Mouse (Mus musculus): ENCODE measurements at regions not wholly inside any gene's neighbourhood (a gene's known extent, or its start where the extent isn't known, plus 50 kb on each side); places are given as distances from the start of the nearest gene placed in this dataset.

GRCm38 (mm10) chr10:39316533-39316932, 52.1 kb upstream of the Fyn start:
- Histone ChIP-seq H3K27me3 (replicated peaks) (peaks cover 9% of the 10 kb centered on the region), H3K4me3 (replicated peaks) (no peak overlapping the region), H3K9me3 (0 out of 2 replicates have a peak, but pooled peaks cover 2% of the 10 kb centered on the region), H3K36me3 (replicated peaks; ENCODE audit: low read length) (no peaks in the 10 kb centered on the region), H3K4me1 (peaks cover 6% of the 10 kb centered on the region; the same call in 1 of the 2 replicates)
- no peak for TF ChIP-seq FLI1 (IDR thresholded peaks at IDR 0.05; ENCODE audit: low read length)
- TF ChIP-seq GATA1 (IDR thresholded peaks at IDR 0.05; ENCODE audit: borderline replicate concordance, low read length), result no peak

GRCm38 (mm10) chr10:39315434-39316174, 53.1 kb upstream of the Fyn start:
- no peak overlapping the region for H3K4me3 ChIP-seq (replicated peaks)
- peaks cover 9% of the 10 kb centered on the region; the same call in 1 of the 2 replicates for H3K4me1 ChIP-seq
- H3K36me3 ChIP-seq (replicated peaks; ENCODE audit: low read length), result no peaks in the 10 kb centered on the region
- peaks cover 2% of the 10 kb centered on the region for H3K27me3 ChIP-seq (replicated peaks)
- TF ChIP-seq FLI1 (IDR thresholded peaks at IDR 0.05; ENCODE audit: low read length), result no peak
- no peak for TF ChIP-seq GATA1 (IDR thresholded peaks at IDR 0.05; ENCODE audit: borderline replicate concordance, low read length)
- 0 out of 2 replicates have a peak, but pooled peaks cover 2% of the 10 kb centered on the region for H3K9me3 ChIP-seq

DNA sequence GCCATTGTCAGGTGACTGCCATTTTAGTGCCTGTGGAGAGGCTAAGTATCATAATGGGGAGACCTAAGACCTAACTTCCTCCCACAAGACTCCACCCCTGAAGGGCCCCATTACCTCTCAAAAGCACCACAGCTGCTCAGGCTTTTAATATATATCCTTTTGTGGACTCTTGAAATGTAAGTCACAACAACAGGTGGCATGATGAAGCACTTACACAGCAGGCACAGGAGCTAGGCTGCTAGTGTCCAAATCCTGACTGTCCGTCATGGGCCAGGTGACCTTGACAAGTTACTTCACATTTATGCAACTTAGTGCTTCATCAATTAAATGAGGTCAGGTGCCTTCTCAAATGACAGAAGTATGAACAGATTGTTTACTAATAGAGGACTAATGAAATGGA, 57.2 kb upstream of the Fyn start:
- TF ChIP-seq FLI1 (IDR thresholded peaks at IDR 0.05; ENCODE audit: low read length) (no peak), GATA1 (IDR thresholded peaks at IDR 0.05; ENCODE audit: borderline replicate concordance, low read length) (no peak)

DNA sequence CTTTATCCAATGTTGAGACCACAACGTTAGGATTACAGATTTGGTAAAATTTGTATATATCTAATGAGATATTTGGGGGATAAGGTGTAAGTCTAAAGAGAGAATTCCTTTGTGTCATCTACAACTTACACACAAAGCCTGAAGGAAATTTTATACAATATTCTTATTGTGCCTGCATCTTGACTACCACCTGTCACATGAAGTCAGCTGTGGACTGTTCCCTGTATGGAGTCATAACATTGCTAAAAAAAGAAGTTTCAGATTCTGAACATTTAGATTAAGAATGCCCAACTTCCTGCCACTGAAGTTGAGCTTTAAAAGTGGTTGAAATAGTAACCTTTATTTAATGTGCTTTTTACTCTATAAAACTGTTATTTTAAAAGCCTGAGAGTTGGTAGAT, 60.1 kb upstream of the Fyn start:
- H3K9me3 ChIP-seq, result no peaks in the 10 kb centered on the region; the same call in 1 of the 2 replicates
- H3K36me3 ChIP-seq (replicated peaks; ENCODE audit: low read length), result no peaks in the 10 kb centered on the region
- TF ChIP-seq FLI1 (IDR thresholded peaks at IDR 0.05; ENCODE audit: low read length) (no peak), GATA1 (IDR thresholded peaks at IDR 0.05; ENCODE audit: borderline replicate concordance, low read length) (no peak)
- H3K27me3 ChIP-seq (replicated peaks), result no peaks in the 10 kb centered on the region
- H3K4me3 ChIP-seq (replicated peaks), result no peak overlapping the region
- H3K4me1 ChIP-seq, result peaks cover 8% of the 10 kb centered on the region; the same call in 1 of the 2 replicates

More for the DNA sequence above, 57.2 kb upstream of the Fyn start:
- Histone ChIP-seq H3K4me1 (peaks cover 10% of the 10 kb centered on the region; the same call in 1 of the 2 replicates), H3K36me3 (replicated peaks; ENCODE audit: low read length) (no peaks in the 10 kb centered on the region), H3K4me3 (replicated peaks) (no peak overlapping the region), H3K9me3 (no peaks in the 10 kb centered on the region; the same call in 1 of the 2 replicates), H3K27me3 (replicated peaks) (no peaks in the 10 kb centered on the region)

DNA sequence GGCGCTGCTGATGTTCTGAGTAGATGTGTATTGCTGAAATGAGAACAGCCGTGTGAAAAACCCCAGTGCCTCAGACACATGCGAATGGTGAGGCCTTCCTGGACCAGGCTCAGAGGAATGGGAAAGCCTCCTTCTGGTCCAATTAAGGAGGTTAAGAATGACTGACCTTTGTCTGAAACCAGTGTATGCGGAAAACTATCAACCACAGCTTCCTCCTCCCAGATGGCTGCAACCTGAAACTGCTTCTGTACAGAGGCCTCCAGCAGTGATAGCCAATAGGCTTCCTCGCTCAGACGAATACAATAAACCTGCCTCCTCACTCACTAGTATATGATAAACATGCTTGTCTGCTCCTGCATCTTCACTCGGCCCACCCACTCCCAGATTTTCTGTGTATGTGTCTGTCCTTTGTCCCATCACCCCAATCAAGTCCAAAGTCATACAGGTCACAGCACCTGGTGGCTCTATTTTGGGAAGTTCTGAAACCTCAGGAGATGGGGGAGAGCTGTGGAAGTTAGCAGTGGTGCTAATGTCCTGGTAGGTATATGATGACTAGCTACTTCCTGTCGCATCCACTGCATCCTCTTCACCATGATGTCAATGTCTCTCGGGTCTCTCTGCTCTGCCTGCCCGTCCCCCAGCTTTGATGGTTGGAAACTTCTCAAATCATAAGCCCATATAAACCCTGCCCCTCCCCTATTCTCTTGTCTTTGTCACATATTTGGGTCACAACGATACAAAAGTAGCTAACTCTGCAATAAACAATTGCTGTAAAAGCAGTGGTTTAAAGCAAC, 75.8 kb upstream of the Fyn start:
- Histone ChIP-seq H3K36me3 (replicated peaks; ENCODE audit: low read length) (no peaks in the 10 kb centered on the region), H3K4me3 (replicated peaks) (no peak overlapping the region), H3K9me3 (peaks cover 9% of the 10 kb centered on the region), H3K4me1 (peaks cover 16% of the 10 kb centered on the region), H3K27me3 (replicated peaks) (peaks cover 13% of the 10 kb centered on the region)
- TF ChIP-seq GATA1 (IDR thresholded peaks at IDR 0.05; ENCODE audit: borderline replicate concordance, low read length), result no peak
- no peak for TF ChIP-seq FLI1 (IDR thresholded peaks at IDR 0.05; ENCODE audit: low read length)

DNA sequence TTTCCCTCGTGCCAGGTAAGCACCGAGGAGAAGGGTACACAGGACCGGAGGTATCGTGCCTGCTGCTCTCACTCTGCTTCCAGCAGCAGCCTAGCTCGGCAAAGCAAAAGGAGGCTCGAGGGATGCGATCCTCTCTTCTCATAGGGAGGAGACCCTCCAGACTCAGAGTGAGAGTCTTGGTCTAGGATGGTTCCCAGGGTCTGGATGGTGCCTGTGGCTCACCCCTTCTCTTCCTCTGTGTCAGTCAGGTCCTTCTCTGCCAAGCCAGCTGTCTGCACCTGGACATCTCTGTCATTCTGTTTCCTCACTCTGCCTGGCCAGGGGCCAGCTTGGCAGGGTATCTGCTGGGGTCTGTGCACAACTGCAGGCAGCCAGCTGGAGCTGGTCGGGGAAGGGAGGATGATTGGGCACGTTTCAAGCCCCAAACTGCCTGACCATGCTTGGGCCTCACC, 76.9 kb upstream of the Fyn start:
- TF ChIP-seq FLI1 (IDR thresholded peaks at IDR 0.05; ENCODE audit: low read length) (no peak), GATA1 (IDR thresholded peaks at IDR 0.05; ENCODE audit: borderline replicate concordance, low read length) (no peak)
- Histone ChIP-seq H3K4me1 (peaks cover 16% of the 10 kb centered on the region), H3K4me3 (replicated peaks) (no peak overlapping the region), H3K9me3 (peaks cover 7% of the 10 kb centered on the region), H3K27me3 (replicated peaks) (peaks cover 13% of the 10 kb centered on the region), H3K36me3 (replicated peaks; ENCODE audit: low read length) (no peaks in the 10 kb centered on the region)

- no peaks in the 10 kb centered on the region for H3K36me3 ChIP-seq (replicated peaks; ENCODE audit: low read length)
- H3K27me3 ChIP-seq (replicated peaks), result peaks cover 13% of the 10 kb centered on the region
- peaks cover 16% of the 10 kb centered on the region for H3K4me1 ChIP-seq
- H3K9me3 ChIP-seq, result peaks cover 7% of the 10 kb centered on the region
- TF ChIP-seq FLI1 (IDR thresholded peaks at IDR 0.05; ENCODE audit: low read length), result no peak
- no peak for TF ChIP-seq GATA1 (IDR thresholded peaks at IDR 0.05; ENCODE audit: borderline replicate concordance, low read length)
- H3K4me3 ChIP-seq (replicated peaks), result no peak overlapping the region
Measured at GRCm38 (mm10) chr10:39291134-39291746, 77.4 kb upstream of the Fyn start.

DNA sequence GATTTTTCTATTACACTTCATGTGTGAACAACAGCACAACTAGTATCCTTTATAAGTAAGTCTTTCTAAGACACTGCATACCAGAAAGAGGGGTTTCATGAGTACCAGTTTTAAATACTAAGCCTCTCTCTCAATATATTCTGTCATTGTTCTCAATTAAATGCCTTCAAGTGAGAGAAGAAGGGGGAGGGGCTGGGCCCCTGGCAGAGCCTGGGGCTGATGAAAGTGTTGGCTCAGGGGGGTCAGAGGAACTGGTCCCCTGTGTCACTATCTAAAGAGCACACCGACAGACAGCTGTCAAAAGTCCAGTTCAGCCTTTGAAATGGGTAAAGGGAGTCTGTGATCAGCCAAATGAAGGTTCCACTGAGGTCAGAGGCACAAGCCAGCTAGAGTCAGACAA, 78.4 kb upstream of the Fyn start:
- Histone ChIP-seq H3K4me3 (replicated peaks) (no peak overlapping the region), H3K27me3 (replicated peaks) (peaks cover 11% of the 10 kb centered on the region), H3K4me1 (peaks cover 16% of the 10 kb centered on the region), H3K36me3 (replicated peaks; ENCODE audit: low read length) (no peaks in the 10 kb centered on the region), H3K9me3 (peaks cover 7% of the 10 kb centered on the region)
- TF ChIP-seq FLI1 (IDR thresholded peaks at IDR 0.05; ENCODE audit: low read length) (no peak), GATA1 (IDR thresholded peaks at IDR 0.05; ENCODE audit: borderline replicate concordance, low read length) (no peak)

GRCm38 (mm10) chr10:39280366-39281000, 88.2 kb upstream of the Fyn start:
- H3K27me3 ChIP-seq (replicated peaks), result peaks cover 3% of the 10 kb centered on the region
- TF ChIP-seq FLI1 (IDR thresholded peaks at IDR 0.05; ENCODE audit: low read length), result no peak
- TF ChIP-seq GATA1 (IDR thresholded peaks at IDR 0.05; ENCODE audit: borderline replicate concordance, low read length), result no peak
- peaks cover 10% of the 10 kb centered on the region for H3K4me1 ChIP-seq
- peaks cover 8% of the 10 kb centered on the region for H3K9me3 ChIP-seq
- no peaks in the 10 kb centered on the region for H3K36me3 ChIP-seq (replicated peaks; ENCODE audit: low read length)
- peak overlapping the region; percentile 19 for H3K4me3 ChIP-seq (replicated peaks)
